Mouse (Mus musculus) spleen, embryonic (tissue): ENCODE measurements at regions not wholly inside any gene's neighbourhood (a gene's known extent, or its start where the extent isn't known, plus 50 kb on each side); places are given as distances from the start of the nearest gene placed in this dataset.

ENCODE experiments used
- CTCF ChIA-PET: fragments of 350-600 bp; sonication (Branson Sonifier 250); formaldehyde crosslinking; loops from one replicate; lab custom pipeline; 2022; lab: Charles Lee

- CTCF ChIA-PET = no interaction called here
These were observed 124.7 kb upstream of the Defb41 start for GRCm38 (mm10) chr1:18389591-18389990.

GRCm38 (mm10) chr1:18384079-18384478 is 119.1 kb upstream of the Defb41 start:
- CTCF ChIA-PET = no interaction called here

GRCm38 (mm10) chr1:18359951-18360731 is 95.2 kb upstream of the Defb41 start:
- CTCF ChIA-PET = no interaction called here

DNA sequence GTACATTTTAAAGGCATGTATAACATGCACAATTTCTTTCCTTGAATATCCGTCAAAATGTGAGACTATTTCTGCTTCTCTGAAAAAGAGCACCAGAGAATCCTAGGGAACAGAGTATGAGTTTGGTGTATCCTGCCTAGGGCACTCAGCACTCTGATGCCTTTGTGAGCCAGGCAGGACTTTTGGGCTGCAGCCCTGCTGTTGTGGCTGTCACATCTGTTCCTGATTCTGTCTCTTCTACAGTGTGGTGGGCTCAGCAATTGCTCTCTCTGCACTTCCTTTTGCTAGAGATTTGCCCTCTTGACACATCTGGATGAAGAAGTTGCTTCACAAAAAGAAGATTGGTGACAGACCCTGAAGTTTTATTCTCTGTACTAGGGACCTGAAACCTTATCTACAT is 73.9 kb upstream of the Defb41 start:
- CTCF ChIA-PET = no interaction called here
